Mouse (Mus musculus): ENCODE data around the gene Slc15a2. TPM values are rescaled to one million over a fixed set of nuclear protein-coding genes. Genes with fewer than 3 reads are reported as not detected.
A peak's percentile ranks its signal among the peaks of the same experiment; 100 is the strongest.

Gene Slc15a2
- 1 to 10 TPM; 1.2 to 9.3 (median 4.1) TPM for total RNA-seq (2022)

GRCm38 (mm10) chr16:36784594-36785313 is at the start of gene Slc15a2:
Gene Slc15a2 (minus strand): TSS chr16:36784962.
- no peak for DNase-seq

DNA sequence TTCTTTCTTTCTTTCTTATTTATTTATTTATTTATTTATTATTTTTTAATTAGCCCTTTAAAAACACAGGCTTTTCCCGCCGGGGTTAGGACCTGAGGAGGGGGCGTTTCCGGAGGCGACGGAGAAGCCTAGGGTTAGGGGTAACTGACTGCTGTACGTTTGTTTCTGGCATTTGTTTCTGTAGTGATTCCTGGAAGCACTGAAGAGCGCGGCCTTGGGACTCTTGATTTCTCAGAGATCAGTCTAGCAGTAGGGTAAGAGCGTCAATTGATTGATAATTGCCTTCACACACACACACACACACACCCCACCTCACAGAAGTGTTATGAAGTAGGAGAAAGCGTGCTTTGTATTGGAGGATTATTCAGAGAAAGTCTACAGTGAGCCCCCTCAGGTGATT is 44.1 kb upstream of the Slc15a2 start:
- DNase-seq: no peak

- DNase-seq: peak; percentile 79
Measured at GRCm38 (mm10) chr16:36828054-36828786, 43.5 kb upstream of the Slc15a2 start, which contains the start of gene Iqcb1. Gene Iqcb1 (plus strand): TSS chr16:36828385.

DNA sequence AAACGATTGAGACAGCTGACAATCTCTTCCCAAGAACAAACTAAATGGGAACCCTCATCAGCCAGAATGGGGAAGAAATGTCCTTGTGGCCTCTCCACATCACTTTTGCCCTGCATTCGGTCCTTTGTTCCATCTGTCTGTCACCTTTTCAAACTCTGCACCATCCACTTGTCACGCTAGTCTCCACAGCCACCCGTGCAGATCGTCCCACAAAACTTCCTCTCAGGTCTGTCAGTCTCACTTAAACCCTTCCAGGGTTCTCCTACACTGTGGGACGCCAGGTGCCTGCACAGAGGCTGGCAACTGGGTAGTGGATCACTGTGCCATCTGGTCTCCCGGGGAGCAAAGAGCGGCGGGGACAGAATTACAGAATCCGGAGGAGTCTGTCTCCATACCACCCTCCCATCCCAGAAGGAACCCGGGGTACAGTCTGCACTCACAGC is 42.9 kb upstream of the Slc15a2 start:
- DNase-seq: no peak

DNA sequence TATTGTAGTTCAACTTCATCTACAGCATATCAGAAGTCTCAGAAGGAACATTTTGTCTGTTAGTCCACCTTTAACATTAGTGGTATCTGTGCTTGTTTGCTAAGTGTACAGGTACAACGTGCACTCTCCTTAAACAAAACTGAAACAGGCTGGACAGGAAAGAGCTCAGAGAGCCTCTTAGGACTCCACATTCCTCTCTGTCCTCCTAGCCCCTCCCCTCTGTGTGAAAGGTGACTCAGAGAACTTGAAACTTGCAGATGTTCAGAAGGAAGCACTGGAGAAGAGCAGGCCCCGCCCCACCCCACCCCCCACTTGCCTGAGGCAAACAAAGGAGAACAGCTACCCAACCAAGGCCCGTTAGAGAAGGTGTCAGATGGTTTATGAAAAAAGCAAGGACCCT is 36.7 kb upstream of the Slc15a2 start:
- DNase-seq: no peak

DNA sequence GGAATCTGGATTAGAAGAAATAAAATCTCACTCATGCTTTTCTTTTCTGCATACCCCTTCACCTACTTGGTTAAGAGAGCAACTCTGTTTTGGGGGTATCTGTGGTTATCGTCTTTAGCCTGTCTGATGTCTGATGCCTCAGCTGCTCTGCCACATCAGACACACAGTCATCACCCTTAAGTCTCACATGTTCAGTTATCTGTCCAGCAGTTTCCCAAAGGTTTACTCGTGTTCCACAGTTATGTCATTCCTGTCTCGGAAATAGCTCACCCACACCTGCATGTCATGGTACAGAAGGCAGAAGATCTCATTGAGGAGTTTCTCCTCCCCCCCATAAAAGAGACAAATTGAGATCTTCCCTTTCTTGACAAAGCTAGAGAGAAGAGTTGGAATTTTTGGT is 36.0 kb upstream of the Slc15a2 start:
- DNase-seq: no peak

DNA sequence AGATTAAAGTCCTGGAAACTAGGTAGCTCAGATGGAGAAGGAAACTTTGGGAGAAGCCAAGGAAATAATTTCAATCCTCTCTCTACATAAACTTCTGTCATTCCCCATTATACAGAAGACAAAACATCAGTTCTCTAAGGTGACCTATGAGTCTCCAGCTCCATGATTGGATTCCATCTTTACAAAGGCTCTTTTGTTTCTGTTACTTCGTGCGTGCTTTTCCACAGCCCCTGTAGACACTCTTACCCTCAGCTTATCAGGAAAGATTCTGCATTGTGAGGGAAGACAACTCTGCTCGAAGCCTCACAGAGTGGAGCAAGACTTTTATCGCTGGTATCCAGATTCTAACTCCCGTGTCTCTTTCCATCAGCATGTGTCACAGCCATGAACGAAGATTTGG is 35.3 kb upstream of the Slc15a2 start:
- DNase-seq: no peak

- peak; percentile 62 for DNase-seq
Measured at GRCm38 (mm10) chr16:36817321-36817926, 32.7 kb upstream of the Slc15a2 start.

DNA sequence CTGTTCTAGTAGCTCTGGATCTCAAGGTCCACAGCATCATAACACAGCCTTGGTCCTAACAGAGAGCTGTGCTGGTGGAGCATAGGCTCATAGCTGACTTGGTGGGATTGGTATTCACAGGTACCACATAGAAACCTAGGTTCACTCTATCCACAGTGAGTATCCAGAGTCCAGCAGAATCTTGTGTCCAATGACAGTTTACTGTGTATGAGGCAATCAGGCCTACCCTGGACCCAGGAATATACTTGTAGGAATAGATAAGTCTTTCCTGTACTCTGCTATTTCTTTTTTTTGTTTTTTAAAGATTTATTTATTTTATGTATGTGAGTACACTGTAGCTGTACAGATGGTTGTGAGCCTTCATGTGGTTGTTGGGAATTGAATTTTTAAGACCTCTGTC is 32.2 kb upstream of the Slc15a2 start:
- no peak for DNase-seq

DNA sequence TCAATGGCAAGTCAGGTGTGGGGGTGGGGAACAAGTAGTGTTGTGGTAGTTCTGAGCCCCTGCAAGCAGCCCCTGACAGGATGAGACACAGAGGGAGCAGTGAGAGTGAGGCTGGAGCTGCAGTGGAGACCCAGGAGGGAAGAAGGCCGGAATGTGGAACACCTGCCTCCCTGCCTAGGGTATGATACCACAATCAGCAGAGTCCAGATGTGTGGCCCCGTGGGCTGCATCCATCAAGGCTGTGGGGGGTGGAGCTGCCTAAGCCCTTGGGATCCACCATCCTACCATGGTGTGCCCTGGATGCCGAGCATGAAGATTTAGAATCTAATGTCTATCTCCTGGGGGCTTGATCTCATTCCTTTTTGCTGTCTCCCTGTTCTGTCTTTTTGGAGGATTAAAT is 28.9 kb upstream of the Slc15a2 start:
- DNase-seq: no peak

GRCm38 (mm10) chr16:36808616-36809015 is 23.9 kb upstream of the Slc15a2 start:
- no peak for DNase-seq

DNA sequence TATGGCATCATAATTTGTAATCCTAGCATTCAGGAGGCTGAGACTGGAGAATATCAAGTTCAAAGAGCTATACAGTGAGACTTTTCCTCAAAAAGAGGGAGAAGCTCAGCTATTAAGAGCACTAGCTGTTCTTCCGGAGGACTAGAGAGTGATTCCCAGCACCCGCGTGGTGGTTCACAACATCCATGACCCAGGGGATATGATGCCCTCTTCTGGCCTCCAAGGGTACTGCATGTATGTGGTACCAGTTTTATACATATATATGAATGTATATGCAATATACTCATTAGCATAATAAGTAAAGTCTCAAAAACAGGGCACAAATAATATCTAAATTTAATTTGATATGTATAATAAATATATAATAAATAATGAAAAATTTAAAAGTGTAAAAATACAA is 17.6 kb upstream of the Slc15a2 start:
- no peak for DNase-seq

DNA sequence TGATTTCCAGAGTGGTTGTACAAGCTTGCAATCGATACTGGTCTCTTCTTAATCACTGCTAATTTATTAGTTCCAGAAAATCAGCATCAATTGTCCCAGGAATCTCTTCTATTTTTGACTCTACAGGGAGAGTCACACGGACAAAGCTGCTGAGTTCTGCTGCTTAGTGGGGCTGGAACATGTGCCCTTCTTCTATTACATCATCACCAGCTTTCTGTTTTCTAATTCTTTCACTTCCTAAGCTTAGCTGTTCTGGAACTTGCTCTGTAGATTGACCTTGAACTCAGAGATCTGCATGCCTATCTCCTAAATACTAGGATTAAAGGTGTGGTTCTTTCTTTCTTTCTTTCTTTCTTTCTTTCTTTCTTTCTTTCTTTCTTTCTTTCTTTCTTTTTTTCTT is 13.6 kb upstream of the Slc15a2 start:
- DNase-seq: no peak

GRCm38 (mm10) chr16:36794976-36795375 is 10.2 kb upstream of the Slc15a2 start:
- no peak for DNase-seq

GRCm38 (mm10) chr16:36790166-36790565 is 5.4 kb upstream of the Slc15a2 start:
- no peak for DNase-seq

- DNase-seq: no peak
Measured at GRCm38 (mm10) chr16:36786466-36786865, 1.7 kb upstream of the Slc15a2 start.

- DNase-seq: no peak
Measured at GRCm38 (mm10) chr16:36784146-36784545, 616 bp downstream of the Slc15a2 start.

- no peak for DNase-seq
Measured at GRCm38 (mm10) chr16:36775658-36776057, 9.1 kb downstream of the Slc15a2 start.

DNA sequence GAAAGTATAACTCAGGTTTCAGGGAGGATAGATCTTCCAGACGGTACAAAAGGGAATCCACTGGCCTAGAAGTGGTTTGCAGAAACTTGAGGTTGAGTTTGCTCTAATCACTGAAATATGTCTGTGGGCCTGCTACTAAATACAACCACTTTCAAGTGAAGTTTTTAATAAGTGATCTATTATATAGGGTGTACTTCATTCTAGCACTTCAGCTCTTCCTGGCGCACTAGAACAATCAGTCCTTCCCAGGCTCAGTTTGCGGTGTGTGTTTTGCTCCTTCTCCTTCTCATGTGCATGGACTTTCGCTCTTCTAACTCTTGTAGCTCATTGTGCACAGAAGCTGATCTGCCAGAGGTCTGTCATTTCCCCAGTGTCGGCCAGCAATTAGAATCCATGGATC is 11.8 kb downstream of the Slc15a2 start:
- DNase-seq: no peak

GRCm38 (mm10) chr16:36771703-36772102 is 13.1 kb downstream of the Slc15a2 start:
- no peak for DNase-seq

DNA sequence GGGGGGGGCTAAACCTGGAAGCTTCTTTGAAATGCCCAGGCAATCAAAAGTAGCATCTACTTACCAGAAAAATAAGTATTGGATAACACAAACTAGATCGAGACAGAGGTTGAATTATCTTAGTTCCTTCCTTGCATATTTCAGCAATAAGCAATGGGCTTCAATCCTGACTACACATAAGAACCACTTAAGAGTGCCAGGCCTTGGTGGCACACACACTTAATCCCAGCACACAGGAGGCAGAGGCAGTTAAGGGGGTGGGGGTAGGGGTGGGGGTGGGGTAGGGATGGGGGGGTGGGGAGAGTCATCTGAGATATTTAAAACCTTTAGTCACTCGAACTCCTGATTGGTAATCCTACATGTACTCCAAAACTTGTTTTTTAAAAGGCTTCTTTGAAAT is 13.5 kb downstream of the Slc15a2 start:
- DNase-seq: no peak

DNA sequence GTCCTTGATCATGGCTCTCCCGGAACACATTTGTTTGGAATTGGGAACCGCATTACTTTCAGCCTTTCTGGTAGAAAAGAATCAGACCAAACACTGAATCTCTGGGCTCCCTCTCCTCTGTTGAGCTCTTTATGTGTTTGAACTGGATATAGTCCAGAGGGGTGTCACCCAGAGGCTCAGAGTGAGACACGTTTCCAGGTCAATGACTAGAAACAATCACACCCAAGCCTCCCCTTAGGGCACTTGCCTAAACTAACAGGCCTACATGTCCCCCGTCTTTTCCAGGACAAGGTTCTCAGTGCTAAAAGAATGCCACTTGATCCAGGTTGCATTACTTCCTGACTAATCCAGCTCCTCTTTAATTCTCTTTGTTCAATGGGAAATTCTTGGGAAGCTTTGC is 13.9 kb downstream of the Slc15a2 start:
- no peak for DNase-seq

DNA sequence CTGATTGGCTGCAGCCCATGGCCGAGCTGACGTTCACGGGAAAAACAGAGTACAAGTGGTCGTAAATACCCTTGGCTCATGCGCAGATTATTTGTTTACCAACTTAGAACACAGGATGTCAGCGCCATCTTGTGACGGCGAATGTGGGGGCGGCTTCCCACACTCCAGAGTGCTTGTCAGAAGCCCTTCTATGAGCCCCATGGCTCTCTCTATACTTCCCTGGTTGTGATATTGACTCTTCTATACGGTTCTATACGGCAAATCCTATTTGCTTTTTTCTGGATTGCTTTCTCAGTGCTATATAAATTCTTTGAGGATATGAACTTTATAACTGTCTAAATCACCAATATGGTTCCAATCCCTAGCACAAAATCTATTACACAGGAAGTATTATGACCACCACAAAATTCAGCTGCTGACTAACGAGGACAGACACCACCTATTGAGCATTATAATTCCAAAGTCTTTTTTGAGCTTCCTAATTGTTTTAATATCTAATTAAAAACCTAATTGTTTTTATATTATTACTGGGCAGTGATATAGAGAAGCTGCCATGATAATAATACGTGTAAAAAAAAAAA is 14.5 kb downstream of the Slc15a2 start:
- no peak for DNase-seq

All from adrenal gland, adult 8-10 months (tissue).